In the genomic region with DNA sequence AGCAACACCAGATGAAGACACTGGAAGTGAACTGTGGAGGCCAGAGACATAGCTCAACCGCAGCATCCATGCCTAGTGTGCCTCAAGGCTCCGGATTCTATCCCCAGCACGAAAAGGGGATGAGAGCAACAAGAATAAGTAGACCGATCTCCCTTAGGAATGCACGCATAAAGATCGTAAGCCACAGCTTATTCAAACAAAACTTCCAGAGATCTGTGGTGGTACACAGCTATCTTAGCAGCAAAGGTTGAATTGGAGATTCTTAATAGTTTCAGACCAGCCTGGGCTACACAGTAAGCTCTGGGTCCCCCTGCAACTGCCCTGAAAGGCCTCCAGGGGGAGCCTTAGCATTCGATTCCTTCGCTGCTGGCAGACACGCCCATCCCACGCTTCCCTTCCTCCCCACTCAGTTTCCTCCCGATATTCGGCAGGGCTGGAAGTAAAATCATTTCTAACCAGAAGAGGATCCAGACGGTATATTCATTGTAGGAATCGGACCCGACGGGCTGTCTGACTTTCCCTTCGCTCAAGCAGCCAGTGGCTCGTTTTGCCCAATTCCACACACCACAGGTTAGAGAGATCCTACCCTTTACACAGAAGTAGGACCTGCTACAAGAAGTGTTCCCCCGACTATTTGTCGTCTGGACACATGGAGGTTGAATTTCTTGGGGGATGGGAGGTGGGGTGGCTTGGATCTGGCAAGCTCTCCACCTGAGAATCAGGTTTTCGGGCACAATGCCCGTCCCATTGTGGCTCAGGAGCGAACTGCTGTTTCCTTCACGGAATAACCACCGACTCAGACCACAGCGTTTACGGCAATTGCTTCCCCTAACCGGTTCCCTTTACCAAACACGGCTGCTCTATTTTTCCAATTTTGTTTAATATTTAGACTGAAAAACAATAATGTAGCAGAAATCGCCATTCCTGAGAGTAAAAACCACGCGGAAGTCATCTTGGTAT, we compare ENCODE assay signal across 8 mouse cellular contexts. TPM values are rescaled to one million over a fixed set of nuclear protein-coding genes. Genes with fewer than 3 reads are reported as not detected.
A peak's percentile ranks its signal among the peaks of the same experiment; 100 is the strongest.
DNase-seq lines count a peak whose midpoint lies in the region; ATAC-seq and TF ChIP-seq lines count a peak whose summit lies in the region.

No protein-coding gene starts in this region.

- H3K4me3 ChIP-seq in heart, embryonic 12.5 days: peak overlapping the region; percentile 48
- peak overlapping the region; percentile 47 for H3K4me3 ChIP-seq in kidney, embryonic 16.5 days (ENCODE audit: low read length)
- H3K4me3 ChIP-seq in liver, adult 2 months (ENCODE audit: insufficient read depth, low read depth, low read length): no peak overlapping the region

- no peaks in the 10 kb centered on the region for H3K36me3 ChIP-seq in heart, embryonic 12.5 days
- no peaks in the 10 kb centered on the region for H3K36me3 ChIP-seq in kidney, embryonic 16.5 days (ENCODE audit: insufficient read depth, low read length)
- no peaks in the 10 kb centered on the region for H3K36me3 ChIP-seq in liver, adult 2 months (ENCODE audit: control insufficient read depth, insufficient read depth, low read length)

- peaks cover 71% of the 10 kb centered on the region for H3K27me3 ChIP-seq in heart, embryonic 12.5 days (replicated peaks)
- peaks cover 66% of the 10 kb centered on the region for H3K27me3 ChIP-seq in kidney, embryonic 16.5 days (ENCODE audit: insufficient read depth, low read length)
- peaks cover 8% of the 10 kb centered on the region; the same call in 1 of the 2 replicates for H3K27me3 ChIP-seq in liver, adult 2 months (ENCODE audit: control insufficient read depth, insufficient read depth, low read length)

- peak; percentile 96 for TF ChIP-seq CTCF in brain, embryonic 14.5 days (IDR thresholded peaks at IDR 0.05; ENCODE audit: borderline replicate concordance, extremely low read depth, insufficient read depth, insufficient read length)
- TF ChIP-seq CTCF in liver, adult 2 months (IDR thresholded peaks at IDR 0.05; ENCODE audit: low read depth, low read length): peak; percentile 98

- no peak overlapping the region for H3K27ac ChIP-seq in heart, embryonic 12.5 days (ENCODE audit: poor library complexity, severe bottlenecking)
- H3K27ac ChIP-seq in kidney, embryonic 16.5 days (ENCODE audit: low read length): no peak overlapping the region
- no peak overlapping the region for H3K27ac ChIP-seq in liver, adult 2 months (replicated peaks; ENCODE audit: insufficient read depth, low read depth, low read length)

- no peaks in the 10 kb centered on the region for H3K9me3 ChIP-seq in heart, embryonic 12.5 days (replicated peaks)
- no peaks in the 10 kb centered on the region for H3K9me3 ChIP-seq in kidney, embryonic 16.5 days (ENCODE audit: low read length)

- no peaks in the 10 kb centered on the region for H3K79me2 ChIP-seq in liver, adult 2 months (ENCODE audit: control insufficient read depth, insufficient read depth, low read length)

- DNase-seq in CD4-positive, CD25-positive, alpha-beta regulatory T cell, adult 2 months (ENCODE audit: low read depth, low spot score): peak; percentile 83
- peak; percentile 93 for DNase-seq in brain, embryonic 14.5 days (ENCODE audit: low read depth)
- DNase-seq in liver, adult 2 months (ENCODE audit: extremely low read depth, low read depth, low spot score): peak; percentile 55
- peak; percentile 53 to 58 for DNase-seq in spleen, postnatal 36 days (ENCODE audit: low spot score in 2 of 2)

- peak overlapping the region; percentile 57 for H3K9ac ChIP-seq in heart, embryonic 12.5 days
- peak overlapping the region; percentile 28; the same call in 1 of the 2 replicates for H3K9ac ChIP-seq in kidney, embryonic 16.5 days (replicated peaks; ENCODE audit: low read length)
- no peak overlapping the region for H3K9ac ChIP-seq in liver, adult 2 months (ENCODE audit: low read depth, low read length)

- peak; percentile 98 for ATAC-seq in erythroblast, adult 5-6 weeks (replicated peaks; ENCODE audit: low FRiP score, poor library complexity, severe bottlenecking)
- ATAC-seq in heart, embryonic 12.5 days (ENCODE audit: insufficient number of reproducible peaks, low FRiP score): no peak
- ATAC-seq in kidney, embryonic 16.5 days (ENCODE audit: low FRiP score, low TSS enrichment): 0 out of 2 replicates have a peak, but pooled peaks have one; percentile 31
- peak; percentile 90 for ATAC-seq in monocyte, adult 5-6 weeks (replicated peaks; ENCODE audit: insufficient number of reproducible peaks, low FRiP score, low TSS enrichment, poor library complexity, severe bottlenecking)

- TF ChIP-seq POLR2A in brain, embryonic 14.5 days (IDR thresholded peaks at IDR 0.05; ENCODE audit: borderline replicate concordance, extremely low read depth, insufficient read depth, insufficient read length, poor library complexity, severe bottlenecking): no peak
- no peak for TF ChIP-seq POLR2A in liver, adult 2 months (IDR thresholded peaks at IDR 0.05; ENCODE audit: extremely low read depth, insufficient read depth, low read length)

- 16% methylated on average over 32 of the region's 32 CpGs for WGBS in heart, embryonic 12.5 days
- 12% methylated on average over 32 of the region's 32 CpGs for WGBS in kidney, embryonic 16.5 days
- 17% methylated on average over 32 of the region's 32 CpGs for WGBS in liver, adult 2 months

- peak overlapping the region; percentile 81 for H3K4me2 ChIP-seq in heart, embryonic 12.5 days
- H3K4me2 ChIP-seq in kidney, embryonic 16.5 days (replicated peaks; ENCODE audit: low read depth, low read length): peak overlapping the region; percentile 75

- H3K4me1 ChIP-seq in heart, embryonic 12.5 days (replicated peaks): 0 out of 2 replicates have a peak, but pooled peaks cover 3% of the 10 kb centered on the region
- H3K4me1 ChIP-seq in kidney, embryonic 16.5 days (ENCODE audit: insufficient read depth, low read length): no peaks in the 10 kb centered on the region
- no peaks in the 10 kb centered on the region for H3K4me1 ChIP-seq in liver, adult 2 months (ENCODE audit: control insufficient read depth, insufficient read depth, low read length)

RNA-seq across cellular contexts. Expression of a gene that starts 41.0 kb away (rescaled TPM):
- 0.90 and 1.4 TPM in 2 replicates for polyA plus RNA-seq in brain, embryonic 14.5 days (2012; rRNA removed)
- 1.7 TPM in 1 of 2 replicates, not detected in the other for total RNA-seq in erythroblast, adult 5-6 weeks (2015; ENCODE audit: low replicate concordance)
- total RNA-seq in erythroblast, adult 5-6 weeks (2017; ENCODE audit: low replicate concordance): not detected in 2 replicates
- not detected in 2 replicates for polyA plus RNA-seq in heart, embryonic 12.5 days (2016; fragmentation: Nextera tagmentation; extraction: Ambion mirVana)
- polyA plus RNA-seq in kidney, embryonic 16.5 days (2015; fragmentation: Nextera tagmentation; extraction: Ambion mirVana): 0.07 TPM in 1 of 2 replicates, not detected in the other
- not detected in 2 replicates for total RNA-seq in liver, adult 2 months (2014; rRNA removed)
- 0.05 TPM in 1 of 2 replicates, not detected in the other for polyA plus RNA-seq in liver, adult 2 months (2012; rRNA removed)
- not detected in 3 replicates for total RNA-seq in monocyte, adult 5-6 weeks (2017)

RNA-seq across cellular contexts. Expression of a gene that starts 46.7 kb away (rescaled TPM):
- 63.1 and 66.7 TPM in 2 replicates for polyA plus RNA-seq in brain, embryonic 14.5 days (2012; rRNA removed)
- total RNA-seq in erythroblast, adult 5-6 weeks (2015; ENCODE audit: low replicate concordance): 4.6 and 6.5 TPM in 2 replicates
- total RNA-seq in erythroblast, adult 5-6 weeks (2017; ENCODE audit: low replicate concordance): 7.2 and 8.2 TPM in 2 replicates
- 180 and 181 TPM in 2 replicates for polyA plus RNA-seq in heart, embryonic 12.5 days (2016; fragmentation: Nextera tagmentation; extraction: Ambion mirVana)
- polyA plus RNA-seq in kidney, embryonic 16.5 days (2015; fragmentation: Nextera tagmentation; extraction: Ambion mirVana): 65.9 and 69.1 TPM in 2 replicates
- 206 and 278 TPM in 2 replicates for total RNA-seq in liver, adult 2 months (2014; rRNA removed)
- polyA plus RNA-seq in liver, adult 2 months (2012; rRNA removed): 272 and 286 TPM in 2 replicates
- total RNA-seq in monocyte, adult 5-6 weeks (2017): 8.9 to 15.1 TPM (median 11.3 TPM) in 3 replicates
